Mouse (Mus musculus): ENCODE results near the gene Fsd2.

DNA sequence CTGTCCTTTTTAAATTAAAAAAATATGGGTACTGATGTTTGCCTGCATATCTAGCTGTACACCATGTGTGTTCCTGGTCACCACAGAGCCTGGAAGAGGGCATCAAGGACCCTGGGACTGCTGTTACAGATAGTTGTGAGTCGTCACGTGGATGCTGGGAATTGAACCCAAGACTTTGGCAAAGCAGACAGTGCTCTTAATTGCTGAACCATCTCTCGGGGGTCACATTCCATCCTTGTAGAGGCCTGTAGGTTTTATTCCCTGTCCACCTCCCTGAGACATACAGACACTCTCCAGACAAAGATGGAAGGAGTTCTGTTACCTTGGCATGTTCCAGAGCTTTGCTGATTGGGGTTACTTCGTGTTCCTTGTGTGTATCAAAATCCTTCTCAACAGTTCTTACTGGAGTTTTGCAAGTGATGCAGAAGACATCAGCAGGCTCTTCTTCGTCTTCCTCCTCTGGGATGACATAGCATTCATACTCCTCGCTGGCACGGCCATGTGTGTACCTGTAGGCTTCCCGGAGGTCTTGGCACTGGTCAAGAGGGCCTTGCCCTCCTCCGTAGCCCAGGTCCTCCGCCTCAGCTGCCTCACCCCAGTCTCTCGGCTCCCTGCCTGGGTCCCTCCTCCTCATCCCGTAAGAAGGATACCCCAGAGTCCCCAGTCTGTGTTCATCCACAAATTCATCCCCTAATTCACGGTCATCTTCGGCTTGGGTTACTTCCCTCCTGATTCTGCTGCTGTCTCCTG is 7.3 kb downstream of the Fsd2 start:
- TF ChIP-seq CTCF (IDR thresholded peaks at IDR 0.05; ENCODE audit: low read depth) = no peak
- TF ChIP-seq EP300 (optimal IDR thresholded peaks at IDR 0.05) = no peak
